Mouse (Mus musculus) midbrain, embryonic 10.5 days (tissue): ENCODE results near the gene Tmem200a. TPM values are rescaled to one million over a fixed set of nuclear protein-coding genes. Genes with fewer than 3 reads are reported as not detected.

Experiments
- DNase-seq: peaks from one replicate; pipeline ENCODE4 v3.0.0-alpha.2; 2017; ENCODE audit warnings: low spot score
- H3K27ac ChIP-seq: fragments of 300-500 bp; sonication (generic); replicated peaks from 2 replicates; pipeline ENCODE4 v1.5.1; 2016; ENCODE audit warnings: mild to moderate bottlenecking
- H3K27me3 ChIP-seq: fragments of 300-500 bp; sonication (generic); 2 replicates; pipeline ENCODE4 v1.6.1; 2016; ENCODE audit warnings: low read depth, mild to moderate bottlenecking; ENCODE audit not compliant: poor library complexity, severe bottlenecking
- H3K36me3 ChIP-seq: fragments of 300-500 bp; sonication (generic); 2 replicates; pipeline ENCODE4 v1.6.1; 2016; ENCODE audit warnings: mild to moderate bottlenecking, moderate library complexity
- H3K4me1 ChIP-seq: fragments of 300-500 bp; sonication (generic); 2 replicates; pipeline ENCODE4 v1.6.1; 2016
- H3K4me3 ChIP-seq: fragments of 300-500 bp; sonication (generic); 2 replicates; pipeline ENCODE4 v1.5.1; 2016; ENCODE audit warnings: mild to moderate bottlenecking, moderate library complexity
- H3K9me3 ChIP-seq: fragments of 300-500 bp; sonication (generic); replicated peaks from 2 replicates; pipeline ENCODE4 v1.6.1; 2016; ENCODE audit warnings: mild to moderate bottlenecking
- WGBS: fragments of 180-500 bp; shearing (Covaris S2); methylation state at CpG from one replicate; pipeline ENCODE4 v1.1.7; 2016; 5-methylcytosine and 5-hydroxymethylcytosine counted together
- polyA plus RNA-seq: library from polyadenylated mRNA; unstranded; fragments of >200 nt; fragmentation: Nextera tagmentation; extraction: Ambion mirVana; gene quantifications from 2 replicates; pipeline ENCODE4 v1.2.1, GENCODE M21; 2016

The Tmem200a gene
- polyA plus RNA-seq, 1 experiment from 2014 or later, result 4.2 TPM

GRCm38 (mm10) chr10:25954641-25955228 lies 124.1 kb downstream of the Tmem200a start:
- 49% methylated on average over 3 of the region's 3 CpGs for WGBS
- no peak overlapping the region for H3K27ac ChIP-seq
- H3K36me3 ChIP-seq, result no peaks in the 10 kb centered on the region
- H3K9me3 ChIP-seq, result no peaks in the 10 kb centered on the region
- H3K4me1 ChIP-seq, result 0 out of 2 replicates have a peak, but pooled peaks cover 5% of the 10 kb centered on the region
- H3K4me3 ChIP-seq, result no peak overlapping the region
- H3K27me3 ChIP-seq, result no peaks in the 10 kb centered on the region
- DNase-seq, result no peak

- H3K27ac ChIP-seq, result no peak overlapping the region
- H3K4me1 ChIP-seq, result 0 out of 2 replicates have a peak, but pooled peaks cover 5% of the 10 kb centered on the region
- no peaks in the 10 kb centered on the region for H3K9me3 ChIP-seq
- H3K27me3 ChIP-seq, result no peaks in the 10 kb centered on the region
- H3K36me3 ChIP-seq, result no peaks in the 10 kb centered on the region
- H3K4me3 ChIP-seq, result no peak overlapping the region
- DNase-seq, result no peak
- WGBS, result 91% methylated on average over 7 of the region's 7 CpGs
Observed at GRCm38 (mm10) chr10:25952838-25953237, 126.0 kb downstream of the Tmem200a start.

GRCm38 (mm10) chr10:25952150-25952549 lies 126.7 kb downstream of the Tmem200a start:
- no peaks in the 10 kb centered on the region for H3K27me3 ChIP-seq
- H3K27ac ChIP-seq, result no peak overlapping the region
- 92% methylated on average over 6 of the region's 6 CpGs for WGBS

GRCm38 (mm10) chr10:25945866-25946265 lies 133.0 kb downstream of the Tmem200a start:
- no peaks in the 10 kb centered on the region for H3K36me3 ChIP-seq
- no peak overlapping the region for H3K27ac ChIP-seq
- no peaks in the 10 kb centered on the region for H3K9me3 ChIP-seq
- no peaks in the 10 kb centered on the region for H3K27me3 ChIP-seq
- no peaks in the 10 kb centered on the region for H3K4me1 ChIP-seq
- WGBS, result 70% methylated on average over 2 of the region's 2 CpGs
- no peak overlapping the region for H3K4me3 ChIP-seq
- no peak for DNase-seq

More at GRCm38 (mm10) chr10:25952150-25952549, 126.7 kb downstream of the Tmem200a start:
- Histone ChIP-seq H3K36me3 (no peaks in the 10 kb centered on the region), H3K4me1 (0 out of 2 replicates have a peak, but pooled peaks cover 5% of the 10 kb centered on the region), H3K4me3 (no peak overlapping the region), H3K9me3 (no peaks in the 10 kb centered on the region)
- DNase-seq, result no peak

- no peaks in the 10 kb centered on the region for H3K9me3 ChIP-seq
- 50% methylated on average over 2 of the region's 2 CpGs for WGBS
- no peaks in the 10 kb centered on the region for H3K36me3 ChIP-seq
- no peak overlapping the region for H3K4me3 ChIP-seq
- H3K27ac ChIP-seq, result no peak overlapping the region
- no peaks in the 10 kb centered on the region for H3K4me1 ChIP-seq
- no peak for DNase-seq
- H3K27me3 ChIP-seq, result no peaks in the 10 kb centered on the region
Observed at GRCm38 (mm10) chr10:25944641-25945040, 134.2 kb downstream of the Tmem200a start.

- Histone ChIP-seq H3K9me3 (no peaks in the 10 kb centered on the region), H3K27me3 (no peaks in the 10 kb centered on the region), H3K4me3 (no peak overlapping the region), H3K36me3 (no peaks in the 10 kb centered on the region), H3K4me1 (peaks cover 32% of the 10 kb centered on the region), H3K27ac (no peak overlapping the region)
- DNase-seq, result no peak
- WGBS, result 90% methylated on average over 8 of the region's 8 CpGs
Observed at GRCm38 (mm10) chr10:25931796-25932195, 147.1 kb downstream of the Tmem200a start.

- 37% methylated on average over 12 of the region's 12 CpGs for WGBS
- H3K27ac ChIP-seq, result peak overlapping the region; percentile 67
- no peaks in the 10 kb centered on the region for H3K27me3 ChIP-seq
- no peaks in the 10 kb centered on the region for H3K9me3 ChIP-seq
- H3K36me3 ChIP-seq, result no peaks in the 10 kb centered on the region
- no peak overlapping the region for H3K4me3 ChIP-seq
- peaks cover 32% of the 10 kb centered on the region for H3K4me1 ChIP-seq
- DNase-seq, result no peak
Observed at GRCm38 (mm10) chr10:25929401-25930150, 149.3 kb downstream of the Tmem200a start.

- DNase-seq, result no peak
- Histone ChIP-seq H3K27me3 (no peaks in the 10 kb centered on the region), H3K36me3 (no peaks in the 10 kb centered on the region), H3K4me3 (no peak overlapping the region), H3K4me1 (peaks cover 32% of the 10 kb centered on the region), H3K27ac (peak overlapping the region; percentile 67), H3K9me3 (no peaks in the 10 kb centered on the region)
- 30% methylated on average over 8 of the region's 8 CpGs for WGBS
Observed at GRCm38 (mm10) chr10:25928861-25929368, 149.9 kb downstream of the Tmem200a start.

- no peaks in the 10 kb centered on the region for H3K36me3 ChIP-seq
- 0 out of 2 replicates have a peak overlapping the region, but pooled peaks have one; percentile 67 for H3K27ac ChIP-seq
- no peak for DNase-seq
- no peak overlapping the region for H3K4me3 ChIP-seq
- H3K9me3 ChIP-seq, result no peaks in the 10 kb centered on the region
- H3K27me3 ChIP-seq, result no peaks in the 10 kb centered on the region
- WGBS, result 48% methylated on average over 3 of the region's 3 CpGs
- peaks cover 32% of the 10 kb centered on the region for H3K4me1 ChIP-seq
Observed at GRCm38 (mm10) chr10:25928448-25928786, 150.4 kb downstream of the Tmem200a start.

- DNase-seq, result no peak
- Histone ChIP-seq H3K4me3 (no peak overlapping the region), H3K27me3 (no peaks in the 10 kb centered on the region), H3K9me3 (no peaks in the 10 kb centered on the region), H3K36me3 (no peaks in the 10 kb centered on the region), H3K4me1 (peaks cover 32% of the 10 kb centered on the region), H3K27ac (no peak overlapping the region)
- WGBS, result 58% methylated on average over 11 of the region's 11 CpGs
Observed at GRCm38 (mm10) chr10:25927553-25928447, 151.1 kb downstream of the Tmem200a start.

- 70% methylated on average over 4 of the region's 4 CpGs for WGBS
- Histone ChIP-seq H3K4me3 (no peak overlapping the region), H3K27ac (no peak overlapping the region), H3K4me1 (peaks cover 7% of the 10 kb centered on the region; the same call in 1 of the 2 replicates), H3K9me3 (no peaks in the 10 kb centered on the region), H3K36me3 (no peaks in the 10 kb centered on the region), H3K27me3 (no peaks in the 10 kb centered on the region)
- no peak for DNase-seq
Observed at GRCm38 (mm10) chr10:25920640-25921278, 158.1 kb downstream of the Tmem200a start.

GRCm38 (mm10) chr10:25918103-25918502 lies 160.7 kb downstream of the Tmem200a start:
- Histone ChIP-seq H3K9me3 (no peaks in the 10 kb centered on the region), H3K4me3 (no peak overlapping the region), H3K27ac (no peak overlapping the region), H3K36me3 (no peaks in the 10 kb centered on the region), H3K4me1 (peaks cover 7% of the 10 kb centered on the region; the same call in 1 of the 2 replicates), H3K27me3 (no peaks in the 10 kb centered on the region)
- DNase-seq, result no peak
- WGBS, result 92% methylated on average over 2 of the region's 2 CpGs
